Mouse (Mus musculus): ENCODE results near the gene Moap1.

Gene Moap1

DNA sequence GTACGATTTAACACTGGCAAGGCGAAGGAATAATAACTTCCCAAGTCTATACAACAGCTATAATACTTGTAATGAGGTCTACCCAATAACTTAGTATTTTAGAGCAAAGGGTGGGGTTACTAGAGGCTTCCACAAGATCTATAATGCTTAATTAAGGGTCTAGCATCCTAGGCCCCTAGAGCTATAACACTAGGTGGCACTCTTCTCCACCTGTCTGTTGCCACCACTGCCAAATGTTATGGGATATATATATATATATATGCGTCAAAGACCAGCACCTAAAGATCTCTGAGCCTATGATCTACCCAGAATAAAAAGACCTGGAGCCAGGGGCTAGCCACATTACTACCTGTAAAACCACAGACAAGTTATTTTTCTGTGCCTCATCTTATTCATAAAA lies 3.2 kb downstream of the Moap1 start:
- DNase-seq = no peak

DNA sequence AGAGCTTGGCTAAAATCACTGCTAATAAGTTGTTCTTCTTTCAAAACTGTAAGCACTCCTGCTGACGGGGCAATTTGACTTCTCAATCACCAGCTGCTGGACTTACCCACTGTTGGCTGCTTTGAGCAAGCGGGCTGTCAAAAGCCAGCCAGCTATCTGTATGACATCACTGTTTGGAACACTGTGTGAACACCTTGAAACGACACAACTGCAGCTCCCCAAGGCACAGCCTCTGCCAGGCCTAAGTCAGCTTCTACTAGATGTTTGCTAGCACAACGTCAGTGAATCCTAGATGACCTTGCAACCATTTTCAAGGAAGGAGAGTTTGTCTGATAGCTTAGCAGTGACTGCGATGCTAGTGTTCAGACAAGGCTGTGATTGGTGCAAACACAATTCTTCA lies 4.4 kb downstream of the Moap1 start:
- DNase-seq = no peak

DNA sequence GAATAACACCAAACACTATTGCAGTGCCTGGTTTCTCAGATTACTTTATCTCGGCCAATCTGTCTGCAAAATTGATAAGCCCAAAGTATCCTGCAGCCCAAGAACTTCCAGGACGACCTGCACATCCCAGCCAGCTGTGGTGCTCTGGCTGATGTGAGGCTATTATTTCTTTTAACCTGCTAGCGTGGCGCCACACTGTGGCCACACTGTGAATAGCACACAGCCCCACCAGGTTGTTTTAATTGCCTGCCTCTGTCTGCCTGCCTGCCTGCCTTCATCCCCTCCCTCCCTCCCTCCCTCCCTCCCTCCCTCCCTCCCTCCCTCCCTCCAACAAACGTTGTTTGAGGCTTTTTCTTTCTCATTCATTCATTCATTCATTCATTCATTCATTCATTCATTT lies 10.1 kb downstream of the Moap1 start:
- peak; percentile 76 for DNase-seq

DNA sequence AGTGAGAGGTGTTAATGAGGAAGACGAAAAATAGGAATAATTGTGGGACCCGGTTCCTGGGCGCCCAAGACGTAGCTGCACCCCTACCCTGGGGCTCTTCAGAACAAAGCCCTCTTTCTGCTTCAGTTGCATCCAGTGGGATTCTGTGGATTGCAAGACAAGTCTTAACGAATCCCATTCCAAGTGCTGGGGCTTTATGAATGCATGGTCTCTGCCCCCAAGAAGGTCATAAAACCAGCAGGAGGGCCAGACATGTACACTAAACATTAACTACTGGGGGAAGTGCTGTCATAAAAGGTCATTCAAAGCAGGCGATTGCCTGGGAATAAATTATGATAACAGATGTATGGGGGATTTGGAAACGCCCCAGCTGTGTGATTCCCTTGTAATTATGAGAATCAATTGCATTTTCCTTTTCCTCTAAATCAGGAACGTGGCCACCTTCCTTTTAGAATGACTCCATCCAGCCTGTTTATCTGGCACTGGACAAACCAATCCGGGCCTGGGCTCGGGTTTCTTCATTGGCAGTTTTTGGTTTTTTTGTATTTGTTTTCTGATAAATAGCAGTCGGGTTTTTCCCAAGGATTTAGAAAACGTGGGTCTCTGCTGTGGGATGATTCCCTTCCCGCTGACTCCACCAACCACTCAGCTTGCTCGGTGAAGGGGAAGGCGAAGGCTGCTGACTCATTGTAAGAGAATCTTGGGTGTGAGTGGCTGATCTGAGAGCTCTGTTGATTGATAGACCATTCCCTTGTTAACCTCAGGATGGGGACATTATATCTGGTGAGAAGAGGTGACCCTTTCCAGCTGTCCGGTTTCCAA lies 12.5 kb downstream of the Moap1 start:
- DNase-seq = no peak

DNA sequence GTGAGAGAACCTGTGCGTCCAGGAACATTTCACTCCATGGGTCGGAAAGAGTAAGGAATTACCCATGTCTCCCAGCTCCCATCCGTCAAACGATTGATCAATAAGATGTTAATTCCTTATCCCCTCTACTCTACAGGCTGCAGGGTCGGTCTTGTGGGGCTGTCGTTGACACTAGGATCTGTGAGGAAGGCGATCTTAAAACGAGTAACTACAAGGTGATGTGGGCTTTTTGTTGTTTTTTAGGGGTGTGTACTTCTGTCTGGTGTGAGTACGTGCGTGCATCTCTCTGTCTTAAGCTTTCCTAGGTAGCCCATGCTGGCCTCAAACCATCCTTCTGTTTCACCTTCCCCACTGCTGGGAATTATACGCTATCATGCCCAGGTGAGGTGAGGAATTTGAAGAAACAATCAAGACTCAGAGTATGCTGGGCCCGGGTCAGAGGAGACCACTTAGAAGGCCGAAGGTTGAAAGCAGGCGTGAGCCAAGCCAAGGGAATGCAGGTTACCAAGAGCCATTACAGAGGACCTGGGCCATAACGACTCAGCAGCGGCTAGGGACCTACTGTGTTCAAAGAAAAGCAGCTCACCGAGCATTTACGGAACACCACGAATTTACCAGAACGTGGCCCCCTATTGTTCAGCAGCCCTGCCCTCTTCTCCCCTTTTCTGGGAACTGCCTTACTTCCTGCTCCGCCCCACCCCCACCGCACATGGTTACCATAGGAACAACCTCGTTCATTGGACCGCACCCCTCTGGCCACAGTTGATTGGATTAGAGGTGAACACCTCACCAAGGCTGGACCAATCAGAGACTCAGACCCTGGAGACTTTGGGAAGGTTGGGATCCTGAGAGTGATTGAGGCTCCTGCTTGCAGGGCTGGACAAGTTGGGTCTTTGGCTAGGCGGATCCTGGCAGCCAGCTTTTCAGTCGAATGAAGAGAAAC lies 13.3 kb downstream of the Moap1 start:
- DNase-seq = peak; percentile 78

DNA sequence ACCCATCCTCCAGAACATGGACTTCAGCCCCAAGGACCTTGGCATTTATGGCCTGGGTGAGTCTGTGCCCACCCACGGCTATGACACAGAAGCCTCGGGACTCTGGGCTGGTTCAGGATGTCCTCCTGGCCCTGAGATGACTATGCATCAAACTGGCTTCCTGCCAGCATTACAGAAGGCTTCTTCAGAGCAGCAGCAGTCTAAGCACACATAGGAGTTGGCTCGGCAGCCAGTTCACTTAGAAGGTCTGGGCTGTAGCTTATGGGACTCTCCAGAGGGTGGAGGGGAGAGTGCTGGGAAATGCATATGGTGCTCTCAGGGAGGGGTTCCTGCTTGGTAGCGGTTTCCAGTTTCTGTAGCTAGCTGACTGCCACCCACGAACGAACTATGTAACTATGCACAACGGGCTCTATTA lies 17.7 kb downstream of the Moap1 start:
- DNase-seq = no peak

DNA sequence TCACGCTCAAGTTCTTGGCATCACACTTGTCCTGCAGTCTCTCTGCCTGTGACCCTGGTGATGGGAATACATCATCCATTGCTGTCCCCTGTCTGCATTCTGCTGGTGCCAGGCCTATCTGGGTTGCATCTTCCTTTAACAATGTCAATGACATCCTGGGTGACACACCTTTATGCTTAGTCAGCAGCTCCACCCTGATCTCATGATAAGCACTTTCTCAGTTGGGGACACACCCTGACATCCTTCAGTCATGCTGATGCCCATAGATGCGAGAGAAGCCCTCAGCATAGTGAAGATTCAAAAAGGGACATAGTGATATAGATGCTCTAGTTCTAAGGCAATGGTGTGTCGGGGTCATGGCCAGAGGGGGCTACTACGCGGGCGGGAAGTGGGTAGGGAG lies 18.3 kb downstream of the Moap1 start:
- DNase-seq = no peak

DNA sequence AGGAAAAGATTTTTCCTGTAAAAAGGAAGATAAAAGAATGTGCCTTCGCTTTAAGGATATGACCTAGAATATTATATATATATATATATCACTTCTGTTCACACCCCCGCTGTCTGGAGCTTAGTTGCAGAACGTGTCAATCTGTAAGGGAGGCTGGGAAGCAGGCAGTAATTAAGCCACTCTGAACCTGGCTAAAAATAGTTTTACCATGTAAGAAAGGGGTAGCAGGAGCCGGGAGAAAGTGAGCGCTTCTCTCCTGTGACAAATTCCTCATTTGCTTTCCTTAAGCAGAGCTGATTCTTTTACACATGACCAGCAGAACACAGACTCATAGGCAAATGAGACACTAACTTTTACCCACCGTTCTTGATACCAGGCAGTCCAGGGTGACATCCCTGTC lies 19.6 kb downstream of the Moap1 start:
- no peak for DNase-seq

DNA sequence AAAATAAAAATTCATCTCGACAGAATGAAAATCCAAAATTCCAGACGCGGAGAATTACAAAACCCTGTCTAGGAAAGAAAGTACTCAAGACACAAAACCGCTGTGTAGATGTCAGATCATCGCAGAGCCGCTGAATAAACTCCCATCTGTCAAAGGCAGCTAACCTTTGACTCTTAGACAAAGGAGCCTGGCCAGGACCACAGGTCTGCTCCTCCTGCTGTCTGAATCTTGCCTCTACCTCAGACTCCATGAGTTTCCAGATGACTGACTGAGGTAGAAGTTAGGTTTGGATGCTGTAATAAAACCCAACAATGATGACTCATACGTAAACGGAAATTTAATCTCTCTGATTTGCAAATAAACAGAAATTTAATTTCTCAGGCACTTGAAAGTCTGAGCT lies 20.5 kb downstream of the Moap1 start:
- no peak for DNase-seq

DNA sequence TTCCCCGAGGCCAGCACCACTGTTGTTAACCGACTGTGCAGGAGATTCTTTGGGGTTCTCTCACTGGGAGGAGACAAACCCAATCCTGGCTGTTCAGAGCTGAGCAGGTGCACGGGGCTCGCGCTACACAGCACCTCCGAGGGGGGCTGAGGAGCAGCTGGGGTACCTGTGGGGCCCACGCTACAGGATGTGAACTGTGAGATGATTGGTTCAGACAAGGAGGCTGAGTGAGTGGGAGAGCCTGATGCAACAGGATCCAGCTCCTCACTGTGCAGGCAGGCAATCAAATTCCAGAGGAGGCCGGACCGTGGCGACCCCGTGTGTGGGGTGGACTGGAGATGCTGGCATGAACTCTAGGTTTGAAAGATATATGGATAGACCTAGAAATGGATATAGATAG lies 21.0 kb downstream of the Moap1 start:
- no peak for DNase-seq

DNA sequence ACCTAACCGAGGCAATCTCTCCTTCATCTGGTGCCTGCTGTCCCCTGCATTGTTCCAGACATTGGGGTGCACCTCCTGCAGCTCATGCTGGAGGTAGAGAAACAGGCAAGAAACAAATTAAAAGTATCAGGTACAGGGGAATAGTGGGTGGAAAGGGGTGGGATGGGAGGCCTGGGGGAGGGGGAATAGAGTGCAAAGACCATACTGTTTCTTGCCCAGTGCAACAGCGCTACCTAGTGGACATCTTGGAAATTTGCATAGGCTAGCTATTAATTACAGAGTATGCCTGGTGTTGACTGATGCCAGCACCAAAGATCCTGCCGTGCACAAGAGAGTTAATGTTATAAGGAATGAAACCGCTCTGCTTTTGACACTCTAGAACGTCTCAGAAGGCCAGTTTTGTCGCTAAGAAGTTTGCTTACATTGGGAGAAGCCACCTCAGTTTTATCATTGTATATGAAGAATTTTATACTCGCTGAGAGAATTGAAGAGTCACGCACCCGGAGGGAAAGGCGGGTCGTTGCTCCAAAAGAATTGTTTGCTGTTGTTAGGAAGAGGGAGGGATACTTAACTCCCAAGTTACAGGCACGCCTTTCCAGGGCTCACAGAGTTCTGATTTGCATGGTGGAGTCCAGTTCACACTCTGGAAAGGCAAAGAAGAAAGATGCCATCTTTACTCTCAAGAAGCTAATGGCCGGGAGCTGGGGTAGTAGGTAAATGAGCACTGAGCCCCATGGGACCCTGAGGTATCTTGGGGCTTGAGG lies 23.7 kb downstream of the Moap1 start:
- peak; percentile 63 for DNase-seq

DNA sequence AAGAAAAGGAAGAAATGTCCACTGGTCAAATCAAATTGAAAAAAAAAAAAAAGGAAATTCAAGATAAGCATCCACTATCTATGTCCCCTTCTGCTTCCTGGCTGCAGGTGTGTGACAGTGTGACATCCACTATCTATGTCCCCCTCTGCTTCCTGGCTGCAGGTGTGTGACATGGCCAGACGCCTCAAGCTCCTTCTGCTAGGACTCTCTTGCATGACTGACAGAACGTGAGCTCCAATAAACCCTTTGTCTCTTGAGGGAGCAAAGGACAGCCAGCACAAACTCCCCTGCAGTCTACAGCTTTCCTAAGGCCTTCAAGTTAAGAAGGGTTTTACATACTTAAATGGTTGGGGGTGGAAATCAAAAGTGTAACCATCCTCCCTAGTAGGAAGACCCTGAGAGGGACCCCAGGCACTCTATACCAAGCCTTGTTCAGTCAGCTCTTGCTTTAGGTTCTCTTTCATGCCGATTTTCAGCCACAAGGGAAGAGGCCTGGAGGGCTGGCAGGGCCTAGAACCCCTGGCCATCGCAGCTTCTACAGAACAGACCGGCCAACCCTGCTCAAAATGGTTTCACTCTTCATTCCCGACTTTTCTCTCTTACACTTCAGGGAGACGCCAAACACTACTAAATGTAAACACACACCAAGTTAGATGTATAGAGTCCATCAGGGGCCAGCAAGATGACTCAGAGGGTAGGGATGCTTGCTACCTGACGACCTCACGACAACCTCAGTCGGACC lies 28.6 kb downstream of the Moap1 start:
- DNase-seq = no peak

DNA sequence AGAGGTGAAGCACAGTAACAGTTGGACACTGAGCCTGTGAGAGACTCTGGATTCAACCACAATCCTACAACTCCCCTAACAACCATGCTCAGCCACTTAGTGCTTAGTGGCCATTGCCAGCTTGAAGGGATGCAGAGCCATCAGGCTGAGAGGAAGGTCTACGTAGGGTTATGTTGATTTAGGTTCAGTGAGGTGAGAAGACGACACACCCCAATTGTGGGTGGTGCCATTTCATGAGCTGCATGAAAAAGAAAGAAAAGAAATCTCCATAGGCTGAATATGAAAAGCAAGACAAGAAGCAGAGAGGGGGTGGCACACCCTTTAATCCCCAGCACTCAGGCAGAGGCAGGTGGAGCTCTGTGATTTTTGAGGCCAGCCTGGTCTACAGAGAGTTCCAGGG lies 29.3 kb downstream of the Moap1 start:
- no peak for DNase-seq

DNA sequence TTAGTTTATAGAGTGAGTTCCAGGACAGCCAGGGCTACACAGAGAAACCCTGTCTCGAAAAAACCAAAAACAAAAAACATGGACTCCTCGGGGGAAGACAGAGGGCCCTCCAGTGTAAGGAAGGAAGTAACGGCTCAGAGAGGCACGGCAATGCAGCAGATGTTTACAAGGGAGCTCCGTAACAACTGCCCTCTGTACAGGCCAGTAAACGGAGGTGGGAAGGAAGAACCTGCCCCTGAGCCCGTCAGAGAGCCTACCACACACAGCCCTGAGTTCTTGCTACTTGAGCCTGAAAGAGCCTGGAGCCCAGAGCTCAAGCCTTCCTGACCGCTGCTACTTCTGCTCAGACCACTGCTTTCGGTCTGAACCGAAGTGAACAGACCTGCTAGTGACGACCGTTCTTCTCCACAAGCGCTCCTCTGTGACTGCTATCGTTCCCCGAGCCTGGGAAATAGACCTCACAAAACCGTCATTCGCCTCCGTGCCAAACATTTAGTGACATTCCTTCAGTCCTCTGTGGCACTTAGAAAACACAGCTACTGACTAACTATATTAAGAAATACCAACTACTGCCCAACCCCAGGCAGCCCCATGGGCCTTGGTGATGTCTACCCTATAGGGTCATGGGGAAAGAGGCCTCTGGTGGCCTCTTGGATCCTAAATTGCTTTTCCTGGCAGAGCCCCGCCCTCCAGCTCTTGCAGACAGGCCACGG lies 30.2 kb downstream of the Moap1 start:
- no peak for DNase-seq

DNA sequence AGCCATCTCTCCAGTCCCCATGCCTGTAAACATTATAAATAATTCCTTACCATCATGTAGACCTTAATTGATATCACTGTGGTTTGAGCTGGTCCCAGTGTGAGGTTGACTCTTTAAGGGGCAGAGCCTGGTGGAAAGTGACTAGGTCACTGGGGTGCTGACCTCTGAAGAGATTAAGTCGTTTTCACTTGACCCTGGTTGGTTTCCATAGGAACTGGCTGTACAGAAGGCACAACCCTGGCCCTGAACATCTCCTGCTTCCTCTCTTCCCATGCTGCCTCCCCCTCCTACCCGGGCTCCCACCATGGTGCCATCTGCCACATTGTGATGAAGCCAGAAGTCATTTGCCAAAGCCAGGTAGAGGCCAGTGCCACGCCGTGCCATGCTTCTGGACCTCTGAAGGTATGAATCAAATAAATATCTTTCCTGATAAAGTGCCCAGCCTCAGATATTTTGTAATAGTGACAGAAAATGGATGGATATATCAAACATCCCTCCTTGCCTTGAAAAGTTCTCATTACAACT lies 32.5 kb downstream of the Moap1 start:
- DNase-seq = no peak

DNA sequence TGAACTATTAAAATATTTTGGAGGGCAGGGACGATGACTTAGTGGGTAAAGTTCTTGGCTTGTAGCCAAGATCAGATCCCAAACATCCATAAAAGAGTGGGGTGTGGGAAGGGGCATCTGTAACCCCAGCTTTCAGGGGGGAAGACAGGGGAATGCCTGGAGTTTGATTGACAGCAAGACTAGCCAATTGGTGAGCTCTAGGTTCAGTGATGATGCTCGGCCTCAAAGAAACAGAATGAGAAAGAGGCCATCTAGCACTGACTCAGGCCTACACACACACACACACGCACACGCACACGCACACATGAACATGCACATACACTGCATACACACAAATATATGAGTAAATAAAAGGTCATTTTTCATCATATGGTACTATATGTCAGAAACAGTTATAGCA lies 33.6 kb downstream of the Moap1 start:
- DNase-seq = no peak

DNA sequence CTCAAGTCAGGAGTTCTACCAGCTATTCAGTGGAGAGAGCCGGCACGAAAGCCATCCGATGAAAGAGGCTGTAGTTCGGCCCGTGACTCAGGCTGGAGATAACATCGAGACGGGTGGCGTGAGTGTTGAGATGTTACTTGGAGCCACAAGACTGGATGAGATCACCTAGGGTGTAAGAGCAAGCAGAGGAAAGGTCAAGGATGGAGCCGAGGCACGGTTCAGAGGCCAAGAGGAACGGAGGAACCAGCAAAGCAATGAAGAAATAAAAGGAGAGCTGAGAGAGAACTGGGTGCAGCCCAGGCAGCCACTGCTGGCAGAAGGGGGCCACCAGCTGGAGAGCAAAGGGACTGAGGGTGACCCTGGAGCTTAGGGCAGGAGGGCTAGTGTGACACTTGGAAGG lies 35.2 kb downstream of the Moap1 start:
- DNase-seq = no peak

DNA sequence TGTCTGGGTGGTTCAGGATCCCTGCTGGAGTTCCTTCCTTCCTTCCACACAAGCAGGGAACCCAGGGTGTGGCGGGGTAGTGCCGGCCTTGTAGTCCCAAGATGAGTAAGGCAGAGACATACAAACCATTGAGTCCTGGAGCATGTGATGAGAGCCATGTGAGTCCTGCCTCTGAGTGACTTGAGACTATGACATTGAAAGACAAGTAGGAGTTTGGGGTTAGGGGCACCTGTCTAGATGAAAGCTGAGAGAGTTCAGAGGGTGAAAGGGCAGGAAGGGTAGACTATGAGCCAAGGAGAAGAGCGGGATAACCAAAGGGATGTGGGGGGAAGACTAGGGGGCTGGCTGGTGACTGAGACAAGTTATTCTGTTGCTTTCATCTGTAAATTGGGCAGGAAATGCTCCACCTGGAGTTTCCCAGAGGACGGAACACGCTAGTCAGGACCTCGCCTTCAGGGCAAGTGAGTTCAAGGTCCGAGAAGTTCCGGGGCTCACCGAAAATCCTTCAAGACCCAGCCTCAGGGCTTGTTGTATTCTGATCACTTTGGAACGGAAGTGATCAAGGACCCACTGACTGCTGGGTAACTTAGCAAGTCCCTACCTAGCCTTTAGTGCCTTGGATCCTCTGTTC lies 36.5 kb downstream of the Moap1 start:
- DNase-seq = no peak

DNA sequence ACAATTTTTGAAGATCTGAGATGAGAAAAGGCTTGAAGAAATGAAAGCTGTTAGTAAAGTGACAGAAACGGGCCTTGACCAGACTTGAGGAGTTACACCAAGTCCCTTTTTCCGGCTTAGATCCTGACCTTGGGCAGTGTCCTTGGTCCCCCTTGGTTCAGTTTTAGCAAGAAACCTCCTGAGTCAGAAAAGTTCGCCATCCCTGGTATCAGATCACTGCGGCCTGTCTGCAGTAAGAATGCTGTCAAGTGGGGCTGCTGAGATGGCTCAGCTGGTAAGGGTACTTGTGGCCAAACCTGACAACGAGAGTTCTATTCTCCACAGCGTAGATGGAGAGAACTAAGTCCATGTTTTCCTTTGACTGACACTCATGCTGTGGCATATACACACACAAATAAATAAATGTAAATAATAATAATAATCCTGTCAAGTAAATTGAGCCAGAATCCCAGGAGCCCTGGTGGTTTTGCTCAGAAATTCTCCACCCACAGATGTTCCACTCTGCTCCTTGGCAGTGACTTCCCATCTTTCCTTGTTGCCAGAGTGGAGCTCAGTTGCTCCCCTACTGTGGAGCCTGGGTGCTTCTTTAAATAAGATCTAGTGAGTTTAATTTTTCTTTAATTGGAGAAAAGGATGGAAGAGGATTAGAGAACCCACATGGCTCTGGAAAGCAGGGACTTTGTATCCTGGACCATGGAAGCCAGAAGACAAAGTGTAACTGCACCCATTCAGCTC lies 37.4 kb downstream of the Moap1 start:
- no peak for DNase-seq

DNA sequence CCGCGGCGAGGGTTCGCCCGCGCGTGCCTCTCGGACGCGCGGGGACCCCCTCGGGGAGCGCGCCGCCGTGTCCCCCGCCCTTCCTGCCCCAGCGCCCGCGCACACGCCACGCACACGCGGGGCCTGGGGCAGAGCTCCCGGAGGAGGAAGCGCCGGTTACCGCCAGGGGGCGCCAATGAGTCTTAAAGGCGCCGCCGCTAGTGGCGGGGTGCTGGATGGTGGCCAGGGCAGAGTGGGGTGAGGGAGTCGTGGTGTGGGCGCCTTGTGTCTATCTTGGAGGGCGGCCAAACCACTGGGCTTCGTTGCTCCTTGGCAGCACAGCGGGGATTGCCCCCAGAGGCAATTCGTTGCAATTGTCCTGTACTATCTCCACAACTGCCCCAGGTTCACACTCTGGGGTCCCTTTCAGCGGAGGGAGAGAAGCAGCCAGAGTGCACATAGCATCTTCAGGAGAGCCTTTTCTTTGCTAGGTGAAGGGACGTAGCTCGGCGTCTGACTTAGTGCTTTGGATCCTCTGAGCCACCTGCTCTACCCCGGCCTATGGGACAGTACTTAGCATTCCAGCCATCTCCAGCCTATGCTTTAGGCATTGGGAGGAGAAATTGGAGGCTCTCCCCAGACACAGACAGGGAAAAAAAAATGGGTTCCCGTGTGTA lies 38.1 kb downstream of the Moap1 start:
- DNase-seq = peak; percentile 92
